Mouse (Mus musculus): ENCODE measurements at regions not wholly inside any gene's neighbourhood (a gene's known extent, or its start where the extent isn't known, plus 50 kb on each side); places are given as distances from the start of the nearest gene placed in this dataset.

DNA sequence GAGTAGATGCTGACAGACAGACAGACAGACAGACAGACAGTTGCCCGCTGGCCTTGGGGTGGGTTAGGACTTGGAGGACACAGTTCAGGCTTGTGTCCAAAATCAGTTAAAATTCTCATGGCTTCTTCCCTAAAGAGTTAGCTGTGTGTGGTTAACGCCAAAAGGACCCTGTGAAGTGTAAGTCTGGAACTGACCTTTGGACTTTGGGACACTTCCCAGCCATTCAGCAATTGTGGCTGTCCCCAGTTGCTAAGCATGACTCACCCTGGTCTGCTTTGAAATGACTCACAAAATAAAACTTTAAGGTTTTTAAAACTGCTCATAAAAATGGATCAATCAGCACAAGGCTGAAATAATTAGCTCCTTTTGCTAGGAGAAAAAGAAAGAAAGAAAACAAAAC, 220.5 kb upstream of the Vstm2b start:
- DNase-seq: no peak

GRCm38 (mm10) chr7:40680567-40680966, 217.6 kb upstream of the Vstm2b start:
- no peak for DNase-seq

GRCm38 (mm10) chr7:40680993-40681392, 217.1 kb upstream of the Vstm2b start:
- no peak for DNase-seq

GRCm38 (mm10) chr7:40683176-40683575, 215.0 kb upstream of the Vstm2b start:
- DNase-seq: no peak

DNA sequence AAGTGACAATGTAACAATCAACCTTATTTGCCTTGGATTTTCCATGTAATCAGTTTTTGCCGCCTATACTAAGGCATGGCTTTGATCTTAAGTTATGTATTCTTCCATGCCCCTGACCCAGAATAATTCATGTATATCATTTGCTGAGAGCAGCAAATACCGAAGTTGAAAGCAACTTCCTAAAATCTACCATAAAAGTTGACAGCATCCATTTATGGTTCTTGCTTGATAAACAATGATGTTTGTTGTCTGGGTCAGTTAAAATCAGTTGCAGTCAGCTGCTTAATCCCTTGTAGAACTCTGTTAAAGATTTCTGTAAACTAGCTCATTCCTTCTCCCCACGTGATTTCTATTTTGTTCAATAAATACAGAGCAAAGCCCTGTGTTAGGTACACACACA, 214.5 kb upstream of the Vstm2b start:
- DNase-seq: no peak

GRCm38 (mm10) chr7:40687005-40687404, 211.1 kb upstream of the Vstm2b start:
- DNase-seq: no peak

DNA sequence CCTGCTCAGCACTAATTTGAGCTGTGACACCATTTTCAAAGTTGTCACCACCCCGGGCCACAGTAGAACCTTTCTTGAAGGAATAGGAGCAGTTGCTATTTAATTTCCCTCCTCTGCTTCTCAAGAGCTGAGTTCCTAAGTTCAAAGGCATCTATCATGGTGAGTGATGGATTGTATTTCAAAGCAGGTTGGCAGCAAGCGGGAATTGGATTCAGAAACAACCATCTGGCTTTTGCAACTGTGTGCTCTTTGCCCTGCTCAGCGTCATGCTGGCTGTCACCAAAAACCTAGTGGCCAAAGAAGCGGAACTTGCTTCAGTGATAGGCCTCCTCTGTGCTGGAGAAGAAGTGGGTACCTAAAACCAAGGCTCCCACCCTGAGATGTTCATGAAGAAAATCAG, 209.6 kb upstream of the Vstm2b start:
- no peak for DNase-seq

GRCm38 (mm10) chr7:40693755-40694154, 204.4 kb upstream of the Vstm2b start:
- no peak for DNase-seq

- DNase-seq: no peak
Measured at GRCm38 (mm10) chr7:40697551-40697950, 200.6 kb upstream of the Vstm2b start.

DNA sequence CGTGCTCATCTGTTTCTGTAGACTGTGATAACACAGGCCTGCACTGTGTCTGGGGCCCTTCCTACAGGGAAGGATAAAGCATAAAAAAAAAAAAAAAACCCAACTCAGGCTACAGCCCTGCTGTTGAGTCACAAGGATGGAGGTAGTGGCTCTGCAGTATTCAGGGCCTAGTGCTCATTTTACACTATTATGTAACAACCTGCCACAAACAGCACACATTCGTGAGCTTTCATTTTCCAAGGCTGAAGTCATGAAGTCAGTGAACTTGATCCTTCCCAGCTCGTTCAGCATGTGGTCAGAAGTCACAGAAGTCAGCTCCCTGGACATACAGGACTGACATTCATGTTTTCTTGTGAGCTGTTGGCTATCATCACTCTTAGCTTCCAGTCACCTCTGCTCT, 199.8 kb upstream of the Vstm2b start:
- DNase-seq: no peak

DNA sequence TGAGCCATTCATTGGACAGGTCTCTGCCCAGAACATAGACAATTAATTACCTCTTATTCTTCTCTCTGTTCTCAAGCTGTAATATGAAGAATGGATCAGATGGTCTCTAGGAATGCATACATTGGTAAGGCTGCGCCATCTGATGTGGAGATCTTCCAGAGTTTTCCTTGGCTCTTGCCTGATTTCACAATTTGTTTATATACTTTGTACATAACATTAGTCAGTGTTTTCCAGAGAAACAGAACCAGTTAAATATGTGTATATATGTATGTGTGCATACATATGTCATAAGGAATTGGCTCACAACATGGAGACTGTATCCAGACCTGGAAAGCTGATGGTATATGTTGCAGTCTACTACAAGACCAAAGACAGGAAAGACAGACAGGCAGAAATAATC, 198.5 kb upstream of the Vstm2b start:
- no peak for DNase-seq

DNA sequence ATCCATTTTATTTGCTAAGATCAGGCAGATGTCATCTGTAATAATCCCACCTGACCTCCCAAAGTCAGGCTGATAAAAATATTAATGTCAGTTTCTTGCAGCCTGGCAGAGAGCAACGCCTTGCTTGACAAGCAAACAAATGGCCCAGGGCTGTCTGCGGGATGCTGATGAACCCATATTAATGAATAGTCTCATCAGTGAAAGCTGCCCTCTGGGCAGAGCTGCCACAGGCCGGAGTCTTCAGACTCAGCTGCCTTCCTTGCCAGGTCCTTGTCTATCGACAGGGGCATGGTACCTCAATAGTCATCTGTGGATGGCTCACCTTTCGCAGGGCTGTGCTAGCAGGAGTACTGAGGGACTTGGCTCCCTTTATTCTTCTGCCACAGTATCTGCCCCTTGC, 197.5 kb upstream of the Vstm2b start:
- no peak for DNase-seq

GRCm38 (mm10) chr7:40702191-40703045, 195.7 kb upstream of the Vstm2b start:
- DNase-seq: no peak

DNA sequence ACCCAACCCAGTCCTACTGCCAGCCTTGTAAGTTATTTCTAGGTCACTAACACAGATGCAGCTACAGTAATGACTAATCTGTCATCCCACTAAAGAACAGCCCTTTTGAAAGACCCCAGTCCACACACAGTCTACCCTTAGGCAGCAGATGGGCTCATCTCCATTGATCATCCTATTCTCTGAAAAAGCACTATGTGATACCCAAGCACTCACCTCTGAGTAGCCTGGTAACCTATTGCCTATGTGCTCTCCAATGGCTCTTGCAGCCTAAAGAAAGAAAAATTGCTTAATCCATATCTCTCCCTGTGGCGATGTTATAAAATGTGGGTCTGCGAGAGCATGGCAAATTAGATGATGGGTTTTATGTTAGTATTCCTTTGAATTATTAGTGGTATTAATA, 189.9 kb upstream of the Vstm2b start:
- no peak for DNase-seq

DNA sequence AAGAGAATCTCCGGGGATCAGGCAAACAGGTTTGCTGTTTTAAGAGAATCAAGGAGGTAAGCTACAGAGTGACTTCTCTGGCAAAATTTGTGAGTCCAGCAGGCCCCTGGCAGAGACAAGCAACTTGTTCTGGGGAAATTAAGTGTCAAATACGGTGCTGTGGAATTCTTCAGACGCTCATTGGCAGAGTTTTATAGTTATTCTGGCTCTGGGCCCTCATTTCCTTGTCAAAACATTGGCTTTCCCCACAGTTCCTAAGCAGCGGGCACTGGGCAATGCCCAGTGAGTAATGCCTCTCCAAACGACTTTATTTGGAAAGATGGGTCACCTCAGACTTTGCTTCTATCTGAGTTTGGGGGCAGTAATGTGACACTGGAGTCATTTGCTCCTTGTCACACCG, 180.1 kb upstream of the Vstm2b start:
- no peak for DNase-seq

DNA sequence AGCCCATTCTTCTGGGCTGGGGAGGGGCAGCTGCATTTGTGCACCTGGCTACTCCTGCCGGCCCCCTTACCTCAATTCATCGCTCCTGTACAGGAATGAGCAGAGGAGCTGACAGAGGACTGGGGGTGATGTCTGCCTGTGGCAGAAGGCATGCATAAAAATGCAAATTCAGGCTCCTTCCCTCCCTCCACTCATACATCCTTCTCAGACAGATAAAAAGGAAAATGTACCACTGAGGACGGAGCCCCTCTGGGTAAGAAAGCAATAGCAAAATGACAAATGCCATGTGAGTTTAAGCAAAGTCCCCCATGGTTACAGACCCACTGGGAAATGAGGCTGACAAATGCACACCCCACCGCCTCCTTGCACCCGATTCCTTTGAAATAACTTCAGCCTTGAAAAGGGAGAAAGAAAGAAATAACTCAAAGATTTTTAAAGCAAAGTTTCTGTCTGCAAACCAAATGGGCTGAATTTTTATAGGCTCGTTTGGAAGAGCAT, 161.1 kb upstream of the Vstm2b start:
- DNase-seq: no peak

- no peak for DNase-seq
Measured at GRCm38 (mm10) chr7:40737496-40737895, 160.6 kb upstream of the Vstm2b start.

DNA sequence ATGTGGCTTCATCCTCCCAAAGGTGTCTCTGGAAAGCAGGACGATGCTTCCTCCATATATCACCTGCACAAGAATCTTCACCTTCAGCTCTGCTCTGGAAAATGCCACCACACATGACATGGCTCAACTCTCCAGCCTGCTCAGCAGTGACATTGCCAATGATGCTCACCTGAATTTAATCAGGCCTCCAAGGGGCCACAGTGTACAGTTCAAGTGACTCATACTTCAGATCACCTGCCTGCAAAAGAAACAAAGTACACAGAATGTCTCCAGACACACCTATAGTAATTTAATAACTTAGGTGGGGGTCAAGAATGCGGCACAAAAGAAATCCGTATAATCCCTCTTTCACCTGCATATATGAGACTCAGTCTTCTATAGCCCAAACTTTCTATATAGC, 160.0 kb upstream of the Vstm2b start:
- no peak for DNase-seq

- no peak for DNase-seq
Measured at GRCm38 (mm10) chr7:40742553-40743151, 155.5 kb upstream of the Vstm2b start.

- no peak for DNase-seq
Measured at GRCm38 (mm10) chr7:40751779-40752178, 146.3 kb upstream of the Vstm2b start.

DNA sequence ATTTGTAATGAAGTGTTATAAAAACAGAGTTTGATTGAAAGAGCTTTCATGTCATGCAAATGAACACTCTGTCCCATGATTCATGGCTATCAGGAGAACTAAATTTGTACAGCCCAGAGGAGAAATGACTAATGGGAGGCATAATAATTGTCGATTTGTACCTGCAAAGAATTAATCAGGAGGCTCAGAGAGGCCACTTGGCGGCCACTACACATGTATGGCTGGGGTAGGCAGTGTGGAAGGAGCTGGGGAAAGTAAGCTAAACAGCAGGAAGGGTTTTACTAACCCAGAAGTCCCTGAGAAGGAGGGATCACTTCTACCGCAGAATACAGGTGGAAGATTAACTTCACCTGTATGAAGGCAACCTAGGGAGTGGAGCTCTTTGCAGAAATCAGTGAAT, 145.9 kb upstream of the Vstm2b start:
- no peak for DNase-seq

DNA sequence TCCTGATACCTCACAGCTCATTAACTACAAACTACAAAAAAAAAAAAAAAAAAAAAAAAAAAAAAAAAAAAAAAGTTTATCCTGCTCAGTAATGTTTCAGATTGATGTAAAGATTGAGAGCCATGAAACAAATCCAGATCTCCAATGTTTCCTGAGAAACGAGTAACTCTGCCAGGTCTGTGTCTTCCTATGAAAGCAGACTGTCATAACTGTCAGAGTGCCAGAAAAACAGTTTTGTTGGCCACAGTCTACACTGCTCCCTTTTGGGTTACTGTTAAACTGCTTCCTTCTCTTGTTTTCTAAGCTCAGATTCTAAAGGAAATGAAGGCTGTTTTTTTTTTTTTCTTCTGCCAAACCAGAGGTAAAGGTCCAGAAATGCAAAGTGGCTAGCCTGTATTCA, 144.6 kb upstream of the Vstm2b start:
- no peak for DNase-seq

GRCm38 (mm10) chr7:40762520-40762919, 135.6 kb upstream of the Vstm2b start:
- DNase-seq: no peak

DNA sequence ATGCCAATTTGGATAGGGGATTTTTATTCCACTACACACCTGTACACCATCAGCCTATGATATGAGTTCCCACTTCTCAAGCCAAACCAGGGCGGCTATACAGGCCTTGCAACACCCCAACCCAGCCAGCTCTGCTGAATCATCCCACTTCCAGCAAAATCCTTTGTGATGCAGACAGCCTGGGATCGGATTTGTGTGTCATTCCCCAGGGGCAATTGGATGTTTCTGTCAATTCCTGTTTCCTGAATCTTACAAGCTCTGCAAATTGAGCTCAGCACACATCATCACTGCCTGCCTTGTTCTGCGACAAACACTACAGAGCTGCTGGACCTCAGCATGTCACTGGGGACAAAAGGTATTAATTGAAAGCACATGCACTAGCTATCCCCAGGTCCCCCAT, 132.0 kb upstream of the Vstm2b start:
- no peak for DNase-seq

DNA sequence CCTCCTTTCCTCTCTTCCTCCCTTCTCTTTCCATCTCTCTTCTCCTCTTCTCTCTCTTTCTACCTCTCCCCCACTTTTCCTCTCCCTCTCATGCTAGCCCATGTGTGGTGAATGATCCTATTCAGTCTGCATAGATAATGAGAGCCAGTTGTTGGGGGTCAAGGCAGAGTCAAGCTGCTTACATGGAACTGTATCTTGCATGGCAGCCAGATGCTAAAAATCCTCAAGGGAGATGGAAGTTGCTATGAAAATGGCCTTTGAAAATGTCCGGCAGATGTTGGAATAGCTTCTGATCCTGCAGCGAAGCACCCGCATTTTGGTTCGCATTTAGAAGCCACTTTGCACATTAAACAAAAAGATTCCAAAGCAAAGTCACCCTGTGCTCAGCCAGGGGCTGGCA, 121.9 kb upstream of the Vstm2b start:
- no peak for DNase-seq
